Mouse (Mus musculus) erythroblast, embryonic 14.5 days (primary cell): ENCODE measurements around the gene Slc35d3.

ENCODE experiments used
- GATA1 ChIP-seq: IDR thresholded peaks from 2 replicates; pipeline ENCODE4 v1.6.1; 2012; ENCODE audit warnings: low read length, inconsistent platforms, mixed read lengths
- TAL1 ChIP-seq: IDR thresholded peaks from 3 replicates; pipeline ENCODE4 v1.6.1; 2012; ENCODE audit warnings: low read length, inconsistent platforms, mixed read lengths

DNA sequence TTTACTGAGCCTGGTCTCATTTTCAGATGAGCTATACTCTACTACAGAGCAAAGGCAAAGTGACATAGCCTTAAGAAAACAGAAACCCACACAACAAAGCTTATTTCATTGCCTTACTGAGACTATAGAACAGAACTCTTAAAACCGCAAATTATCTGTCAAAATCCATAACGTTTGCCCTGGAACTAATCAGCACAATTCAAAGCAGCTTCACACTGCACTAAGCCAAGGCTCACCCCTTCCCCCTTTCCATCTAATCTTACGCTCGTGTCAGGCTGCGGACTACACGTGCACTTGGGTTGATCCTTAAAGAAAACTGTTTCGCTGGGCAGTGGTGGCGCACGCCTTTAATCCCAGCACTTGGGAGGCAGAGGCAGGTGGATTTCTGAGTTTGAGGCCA, 26.4 kb upstream of the Slc35d3 start:
- TF ChIP-seq TAL1 (no peak), GATA1 (no peak)
